Mouse (Mus musculus) kidney, adult 2 months (tissue): ENCODE data around the gene Vwf. TPM values are rescaled to one million over a fixed set of nuclear protein-coding genes. Genes with fewer than 3 reads are reported as not detected.

Source experiments
- DNase-seq: peaks from one replicate; pipeline ENCODE4 v3.0.0; 2021
- H3K27ac ChIP-seq: fragments of 200-500 bp; 2 replicates; pipeline ENCODE4 v1.5.1; 2012; ENCODE audit warnings: low read depth, low read length, control low read depth, inconsistent platforms; ENCODE audit not compliant: insufficient read depth
- H3K27me3 ChIP-seq: fragments of 200-500 bp; replicated peaks from 2 replicates; pipeline ENCODE4 v1.6.1; 2012; ENCODE audit warnings: mild to moderate bottlenecking, moderate library complexity, low read length, inconsistent platforms; ENCODE audit not compliant: control insufficient read depth, insufficient read depth
- H3K36me3 ChIP-seq: fragments of 200-500 bp; 2 replicates; pipeline ENCODE4 v1.6.1; 2012; ENCODE audit warnings: mild to moderate bottlenecking, moderate library complexity, low read length, inconsistent platforms; ENCODE audit not compliant: control insufficient read depth, insufficient read depth
- H3K4me1 ChIP-seq: fragments of 200-500 bp; 2 replicates; pipeline ENCODE4 v1.6.1; 2011; ENCODE audit warnings: low read length; ENCODE audit not compliant: control insufficient read depth, insufficient read depth
- H3K4me3 ChIP-seq: fragments of 200-500 bp; 2 replicates; pipeline ENCODE4 v1.5.1; 2011; ENCODE audit warnings: mild to moderate bottlenecking, low read depth, low read length, control low read depth; ENCODE audit not compliant: insufficient read depth
- CTCF ChIP-seq: fragments of 200-500 bp; conservative IDR thresholded peaks from 2 replicates; pipeline ENCODE4 v1.5.1; 2011; ENCODE audit warnings: low read depth, mild to moderate bottlenecking, control low read depth, low read length, moderate library complexity, mixed read lengths; ENCODE audit not compliant: insufficient read depth, insufficient read length
- POLR2A ChIP-seq: fragments of 200-500 bp; IDR thresholded peaks from one replicate; pipeline ENCODE4 v1.6.1; 2011; ENCODE audit warnings: low read depth, low read length, control low read depth
- WGBS: fragments of 180-500 bp; shearing (Covaris S2); methylation state at CpG from one replicate; pipeline ENCODE4 v1.1.7; 2018; 5-methylcytosine and 5-hydroxymethylcytosine counted together
- polyA plus RNA-seq: library from polyadenylated mRNA; depleted of rRNA; stranded (reverse); fragments of >200 nt; gene quantifications from 2 replicates; pipeline ENCODE4 v1.2.3, GENCODE M21; 2012

Gene Vwf
- polyA plus RNA-seq, 1 experiment, result 14.6 TPM

GRCm38 (mm10) chr6:125577301-125577700, 30.7 kb downstream of the Vwf start:
- no peaks in the 10 kb centered on the region for H3K36me3 ChIP-seq
- no peaks in the 10 kb centered on the region; the same call in 1 of the 2 replicates for H3K4me1 ChIP-seq
- 74% methylated on average over 9 of the region's 9 CpGs for WGBS
- H3K27ac ChIP-seq, result no peak overlapping the region
- no peak for TF ChIP-seq POLR2A
- no peaks in the 10 kb centered on the region for H3K27me3 ChIP-seq
- no peak for DNase-seq
- no peak overlapping the region for H3K4me3 ChIP-seq

GRCm38 (mm10) chr6:125577882-125578646, 31.5 kb downstream of the Vwf start:
- WGBS, result 79% methylated on average over 11 of the region's 11 CpGs
- TF ChIP-seq CTCF, result no peak
- TF ChIP-seq POLR2A, result no peak
- Histone ChIP-seq H3K4me1 (no peaks in the 10 kb centered on the region), H3K36me3 (no peaks in the 10 kb centered on the region), H3K4me3 (no peak overlapping the region), H3K27ac (no peak overlapping the region), H3K27me3 (no peaks in the 10 kb centered on the region)
- no peak for DNase-seq

- Histone ChIP-seq H3K27me3 (no peaks in the 10 kb centered on the region), H3K4me1 (no peaks in the 10 kb centered on the region), H3K27ac (no peak overlapping the region), H3K4me3 (no peak overlapping the region), H3K36me3 (no peaks in the 10 kb centered on the region)
- 85% methylated on average over 7 of the region's 7 CpGs for WGBS
- TF ChIP-seq CTCF (no peak), POLR2A (no peak)
- no peak for DNase-seq
These were observed 32.1 kb downstream of the Vwf start for GRCm38 (mm10) chr6:125578647-125579011.

- no peaks in the 10 kb centered on the region for H3K36me3 ChIP-seq
- TF ChIP-seq CTCF (no peak), POLR2A (no peak)
- WGBS, result 82% methylated on average over 2 of the region's 2 CpGs
- DNase-seq, result no peak
- no peaks in the 10 kb centered on the region for H3K4me1 ChIP-seq
- H3K27ac ChIP-seq, result no peak overlapping the region
- H3K4me3 ChIP-seq, result no peak overlapping the region
- H3K27me3 ChIP-seq, result no peaks in the 10 kb centered on the region
These were observed 33.3 kb downstream of the Vwf start for GRCm38 (mm10) chr6:125579864-125580263.

GRCm38 (mm10) chr6:125583666-125584065, 37.1 kb downstream of the Vwf start:
- Histone ChIP-seq H3K27me3 (no peaks in the 10 kb centered on the region), H3K36me3 (no peaks in the 10 kb centered on the region), H3K4me3 (no peak overlapping the region), H3K4me1 (no peaks in the 10 kb centered on the region), H3K27ac (no peak overlapping the region)
- DNase-seq, result no peak
- 81% methylated on average over 6 of the region's 6 CpGs for WGBS
- TF ChIP-seq POLR2A (no peak), CTCF (no peak)

GRCm38 (mm10) chr6:125584266-125584665, 37.7 kb downstream of the Vwf start:
- DNase-seq, result no peak
- Histone ChIP-seq H3K27ac (no peak overlapping the region), H3K36me3 (no peaks in the 10 kb centered on the region), H3K4me1 (no peaks in the 10 kb centered on the region), H3K27me3 (no peaks in the 10 kb centered on the region), H3K4me3 (no peak overlapping the region)
- WGBS, result 98% methylated on average over 15 of the region's 15 CpGs
- TF ChIP-seq POLR2A, result no peak
- no peak for TF ChIP-seq CTCF

GRCm38 (mm10) chr6:125585579-125585978, 39.0 kb downstream of the Vwf start:
- TF ChIP-seq POLR2A, result no peak
- no peak for TF ChIP-seq CTCF
- peak; percentile 69 for DNase-seq
- Histone ChIP-seq H3K4me1 (no peaks in the 10 kb centered on the region), H3K27ac (no peak overlapping the region), H3K36me3 (no peaks in the 10 kb centered on the region), H3K4me3 (no peak overlapping the region), H3K27me3 (no peaks in the 10 kb centered on the region)
- WGBS, result 54% methylated on average over 3 of the region's 3 CpGs

- Histone ChIP-seq H3K27me3 (no peaks in the 10 kb centered on the region), H3K27ac (no peak overlapping the region), H3K4me3 (no peak overlapping the region), H3K4me1 (no peaks in the 10 kb centered on the region), H3K36me3 (no peaks in the 10 kb centered on the region)
- WGBS, result 67% methylated on average over 4 of the region's 4 CpGs
- no peak for DNase-seq
- TF ChIP-seq POLR2A, result no peak
- TF ChIP-seq CTCF, result no peak
These were observed 39.5 kb downstream of the Vwf start for GRCm38 (mm10) chr6:125586042-125586566.
